Mouse (Mus musculus) neural tube, embryonic 15.5 days (tissue): ENCODE results near the gene Stub1. TPM values are rescaled to one million over a fixed set of nuclear protein-coding genes. Genes with fewer than 3 reads are reported as not detected.

Source experiments
- ATAC-seq: fragments of 200-750 bp; cut with Nextera tagmentation; 2 replicates; pipeline ENCODE4 v1.8.0; 2017; ENCODE audit warnings: mild to moderate bottlenecking, moderate TSS enrichment, moderate library complexity; ENCODE audit not compliant: low FRiP score
- H3K27ac ChIP-seq: fragments of 300-500 bp; sonication (generic); replicated peaks from 2 replicates; pipeline ENCODE4 v1.5.1; 2015; ENCODE audit warnings: mild to moderate bottlenecking, inconsistent platforms
- H3K27me3 ChIP-seq: fragments of 300-500 bp; sonication (generic); replicated peaks from 2 replicates; pipeline ENCODE4 v1.6.1; 2015; ENCODE audit warnings: inconsistent platforms
- H3K36me3 ChIP-seq: fragments of 300-500 bp; sonication (generic); 2 replicates; pipeline ENCODE4 v1.6.1; 2015; ENCODE audit warnings: inconsistent platforms
- H3K4me1 ChIP-seq: fragments of 300-500 bp; sonication (generic); 2 replicates; pipeline ENCODE4 v1.6.1; 2015; ENCODE audit warnings: inconsistent platforms
- H3K4me2 ChIP-seq: fragments of 300-500 bp; sonication (generic); 2 replicates; pipeline ENCODE4 v1.6.1; 2015; ENCODE audit warnings: inconsistent platforms, mild to moderate bottlenecking, moderate library complexity
- H3K4me3 ChIP-seq: fragments of 300-500 bp; sonication (generic); replicated peaks from 2 replicates; pipeline ENCODE4 v1.5.1; 2015; ENCODE audit warnings: mild to moderate bottlenecking, inconsistent platforms
- H3K9ac ChIP-seq: fragments of 300-500 bp; sonication (generic); replicated peaks from 2 replicates; pipeline ENCODE4 v1.6.1; 2015; ENCODE audit warnings: mild to moderate bottlenecking, inconsistent platforms
- H3K9me3 ChIP-seq: fragments of 300-500 bp; sonication (generic); replicated peaks from 2 replicates; pipeline ENCODE4 v1.6.1; 2016; ENCODE audit warnings: inconsistent platforms
- WGBS: fragments of 180-500 bp; shearing (Covaris S2); methylation state at CpG from one replicate; pipeline ENCODE4 v1.1.7; 2015; ENCODE audit warnings: mixed read lengths; 5-methylcytosine and 5-hydroxymethylcytosine counted together
- polyA plus RNA-seq: library from polyadenylated mRNA; unstranded; fragments of >200 nt; fragmentation: Nextera tagmentation; extraction: Ambion mirVana; gene quantifications from 2 replicates; pipeline ENCODE4 v1.2.1, GENCODE M21; 2015

Gene Stub1
- polyA plus RNA-seq, 1 experiment from 2014 or later, result 380 TPM

- peaks cover 6% of the 10 kb centered on the region; the same call in 1 of the 2 replicates for H3K36me3 ChIP-seq
- H3K27me3 ChIP-seq, result no peaks in the 10 kb centered on the region
- H3K4me2 ChIP-seq, result peak overlapping the region; percentile 90
- peaks cover 14% of the 10 kb centered on the region for H3K4me1 ChIP-seq
- H3K9ac ChIP-seq, result peak overlapping the region; percentile 73
- no peaks in the 10 kb centered on the region for H3K9me3 ChIP-seq
- H3K27ac ChIP-seq, result no peak overlapping the region
- peak overlapping the region; percentile 69 for H3K4me3 ChIP-seq
- no peak for ATAC-seq
- WGBS, result 7% methylated on average over 7 of the region's 7 CpGs
Observed at GRCm38 (mm10) chr17:25867509-25867835, 34.3 kb upstream of the Stub1 start.

DNA sequence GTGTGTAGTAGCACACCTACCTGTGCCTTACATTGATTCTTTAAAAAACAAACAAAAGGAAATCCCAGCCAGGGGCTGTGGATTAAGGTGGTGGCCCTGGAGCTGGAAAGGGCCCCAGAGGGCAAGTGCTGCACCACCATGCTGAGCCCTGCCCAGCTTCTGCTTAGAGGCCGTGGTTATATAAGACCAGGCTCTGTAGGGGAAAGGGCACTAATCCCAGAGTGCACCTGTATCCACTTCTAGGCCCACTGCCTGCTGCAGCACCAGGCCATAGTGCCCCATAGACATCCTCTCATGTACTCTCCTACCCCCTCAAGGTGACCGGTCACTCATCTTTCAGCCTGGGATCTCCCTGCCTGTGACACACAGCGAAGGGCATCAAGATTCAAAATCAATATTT, 33.0 kb upstream of the Stub1 start:
- Histone ChIP-seq H3K9ac (no peak overlapping the region), H3K4me1 (peaks cover 21% of the 10 kb centered on the region), H3K4me2 (no peak overlapping the region), H3K4me3 (no peak overlapping the region), H3K27me3 (no peaks in the 10 kb centered on the region), H3K27ac (no peak overlapping the region), H3K36me3 (peaks cover 6% of the 10 kb centered on the region; the same call in 1 of the 2 replicates), H3K9me3 (no peaks in the 10 kb centered on the region)
- 94% methylated on average over 3 of the region's 3 CpGs for WGBS
- ATAC-seq, result no peak

DNA sequence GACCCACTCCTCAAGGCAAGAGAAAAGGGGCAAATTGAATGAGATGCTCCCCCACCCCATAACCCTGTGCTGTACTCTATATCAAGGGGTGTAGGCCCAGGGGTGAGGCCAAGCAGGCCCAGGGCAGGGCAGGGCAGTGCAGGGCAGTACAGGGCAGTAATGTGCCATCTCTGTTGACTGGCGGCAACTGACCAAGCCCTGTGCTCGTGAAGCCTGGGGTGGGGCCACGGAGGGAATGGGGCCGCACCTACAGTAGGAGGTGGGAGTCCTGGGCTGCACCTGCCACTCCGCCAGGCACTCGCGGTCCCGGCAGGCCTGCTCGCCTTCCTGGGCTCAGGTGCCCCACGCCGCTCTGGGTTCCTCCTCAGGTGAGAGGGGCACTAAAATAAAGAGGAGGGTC, 32.1 kb upstream of the Stub1 start:
- no peak overlapping the region for H3K9ac ChIP-seq

GRCm38 (mm10) chr17:25864311-25864710, 31.1 kb upstream of the Stub1 start:
- no peak overlapping the region for H3K9ac ChIP-seq
- H3K4me1 ChIP-seq, result peaks cover 33% of the 10 kb centered on the region
- WGBS, result 91% methylated on average over 14 of the region's 14 CpGs
- H3K27ac ChIP-seq, result no peak overlapping the region
- no peaks in the 10 kb centered on the region for H3K27me3 ChIP-seq
- no peak overlapping the region for H3K4me3 ChIP-seq
- no peaks in the 10 kb centered on the region for H3K9me3 ChIP-seq
- H3K4me2 ChIP-seq, result no peak overlapping the region
- no peak for ATAC-seq
- peaks cover 6% of the 10 kb centered on the region; the same call in 1 of the 2 replicates for H3K36me3 ChIP-seq

More for the DNA sequence above, 32.1 kb upstream of the Stub1 start:
- Histone ChIP-seq H3K4me3 (no peak overlapping the region), H3K27ac (no peak overlapping the region), H3K36me3 (peaks cover 6% of the 10 kb centered on the region; the same call in 1 of the 2 replicates), H3K27me3 (no peaks in the 10 kb centered on the region), H3K4me1 (peaks cover 30% of the 10 kb centered on the region), H3K9me3 (no peaks in the 10 kb centered on the region), H3K4me2 (no peak overlapping the region)
- 90% methylated on average over 11 of the region's 11 CpGs for WGBS
- no peak for ATAC-seq

DNA sequence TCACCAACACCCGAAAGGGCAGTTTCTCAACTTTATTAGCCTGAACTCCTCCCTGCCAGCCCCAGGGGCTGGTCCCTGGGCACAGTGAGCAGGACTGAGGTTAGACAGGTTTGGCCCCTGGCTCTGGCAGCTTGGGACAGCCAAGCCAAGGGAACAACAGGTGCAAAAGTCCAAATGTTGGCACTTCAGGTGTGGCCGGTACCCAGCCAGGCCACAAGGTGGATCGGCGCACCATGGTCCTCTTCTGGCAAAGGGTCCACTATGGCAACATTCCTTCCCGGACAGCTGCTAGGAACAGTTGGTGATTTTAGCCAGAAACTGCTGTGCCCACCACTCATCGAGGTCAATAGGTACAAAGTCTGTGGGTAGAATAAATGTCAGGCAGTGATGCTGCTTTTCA, 30.5 kb upstream of the Stub1 start:
- peaks cover 28% of the 10 kb centered on the region for H3K4me1 ChIP-seq
- no peak overlapping the region for H3K4me3 ChIP-seq
- H3K27me3 ChIP-seq, result no peaks in the 10 kb centered on the region
- H3K27ac ChIP-seq, result no peak overlapping the region
- WGBS, result 93% methylated on average over 6 of the region's 6 CpGs
- H3K9ac ChIP-seq, result no peak overlapping the region
- H3K9me3 ChIP-seq, result no peaks in the 10 kb centered on the region
- no peak for ATAC-seq
- peaks cover 6% of the 10 kb centered on the region; the same call in 1 of the 2 replicates for H3K36me3 ChIP-seq
- no peak overlapping the region for H3K4me2 ChIP-seq

DNA sequence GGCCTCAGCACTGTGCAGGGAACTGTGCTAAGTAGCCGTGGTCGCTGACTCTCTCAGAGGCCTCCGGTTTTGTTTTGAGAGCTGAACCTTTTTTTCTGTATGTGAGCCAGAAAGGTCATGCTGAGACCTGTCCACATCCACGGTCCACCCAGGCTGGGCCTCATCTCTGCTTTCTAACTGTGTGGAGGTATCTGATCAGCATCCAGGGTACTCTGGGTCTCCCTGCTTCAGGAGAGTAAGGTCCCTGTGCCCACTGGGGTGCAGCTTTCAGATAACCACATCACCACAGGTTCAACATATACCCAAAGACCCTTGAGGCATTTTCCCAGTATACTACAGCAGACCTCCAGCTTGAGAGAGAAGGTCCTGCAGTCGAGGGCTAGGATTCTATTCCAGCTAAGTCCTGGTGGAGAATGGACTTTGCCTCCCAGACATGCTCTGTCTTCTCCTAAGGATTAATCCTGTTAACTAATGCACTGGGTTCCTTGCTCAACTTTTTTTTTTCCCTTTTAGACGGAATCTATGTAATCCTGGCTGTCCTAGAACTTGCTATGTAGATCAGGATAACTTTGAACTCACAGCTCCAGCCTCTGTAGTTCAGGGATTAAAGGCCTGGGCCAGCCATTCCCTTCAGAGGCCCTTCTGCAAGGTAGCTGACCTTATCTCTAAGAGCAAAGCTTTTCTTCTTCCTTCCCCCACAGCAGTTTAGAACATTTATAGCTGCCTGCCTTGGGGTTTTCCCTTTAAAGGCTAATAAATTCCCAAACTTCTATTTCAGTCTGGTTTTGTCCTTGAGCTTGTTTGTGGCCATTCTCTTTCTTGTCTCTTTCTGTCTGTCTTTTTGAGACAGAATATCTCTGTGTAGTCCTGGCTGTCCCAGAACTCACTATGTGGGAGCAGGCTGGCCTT, 28.8 kb upstream of the Stub1 start:
- Histone ChIP-seq H3K4me3 (peak overlapping the region; percentile 71), H3K36me3 (peaks cover 6% of the 10 kb centered on the region; the same call in 1 of the 2 replicates), H3K27ac (peak overlapping the region; percentile 90), H3K4me1 (peaks cover 18% of the 10 kb centered on the region), H3K4me2 (peak overlapping the region; percentile 91), H3K9ac (peak overlapping the region; percentile 92), H3K9me3 (no peaks in the 10 kb centered on the region), H3K27me3 (no peaks in the 10 kb centered on the region)
- 14% methylated on average over 6 of the region's 6 CpGs for WGBS
- peak; percentile 25 for ATAC-seq

DNA sequence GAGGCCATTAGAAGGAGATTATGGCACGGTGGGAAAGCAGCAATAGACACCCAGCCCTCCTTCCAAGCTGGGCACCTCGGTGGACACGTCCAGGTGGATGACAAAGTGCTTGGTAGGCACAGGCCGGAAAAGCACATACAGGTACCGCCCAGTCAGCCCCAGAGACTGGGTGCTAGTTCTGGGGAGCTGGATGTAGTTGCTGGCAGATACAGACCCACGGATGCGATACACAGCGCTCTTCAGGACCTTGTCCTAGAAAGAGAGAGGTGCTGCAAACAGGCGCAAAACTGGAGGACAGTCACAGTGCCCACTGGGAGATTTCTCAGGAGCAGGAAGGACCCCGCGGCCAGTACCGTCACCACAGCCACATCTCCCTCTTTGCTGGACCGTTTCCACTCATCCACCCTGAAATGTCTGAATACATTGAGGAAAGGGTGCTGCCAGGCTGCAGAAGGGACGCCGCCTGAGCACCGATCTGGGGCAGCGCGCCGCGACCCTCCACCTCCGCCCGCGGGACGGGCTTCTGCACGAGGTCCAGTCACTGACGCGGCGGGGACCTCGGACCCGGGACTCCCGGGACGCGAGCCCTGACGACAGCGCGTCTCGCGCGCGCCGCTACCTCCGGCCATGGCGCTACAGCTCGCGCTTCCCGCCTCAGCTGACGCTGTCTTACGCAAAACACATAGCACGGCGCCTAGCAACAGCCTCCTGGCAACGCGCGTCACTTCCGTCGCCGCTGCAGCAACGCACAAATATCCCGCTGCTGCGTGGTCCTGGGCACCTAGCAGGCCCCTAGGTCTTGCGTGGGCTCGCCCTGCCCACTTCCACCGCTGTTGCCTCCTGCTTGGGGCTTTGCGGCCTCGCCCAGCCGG, 27.9 kb upstream of the Stub1 start, which contains the start of gene Wdr90:
Wdr90 (minus strand) TSS at position 670 of the 872 bp plus-strand sequence.
- H3K36me3 ChIP-seq, result peaks cover 6% of the 10 kb centered on the region; the same call in 1 of the 2 replicates
- H3K9me3 ChIP-seq, result no peaks in the 10 kb centered on the region
- peak within 1 kb of the TSS; percentile 91 for H3K4me2 ChIP-seq
- peak within 1 kb of the TSS; percentile 90 for H3K27ac ChIP-seq
- no peaks in the 10 kb centered on the region for H3K27me3 ChIP-seq
- 3% methylated on average over 65 of the region's 65 CpGs for WGBS
- ATAC-seq, result peak; percentile 95
- H3K9ac ChIP-seq, result peak within 1 kb of the TSS; percentile 92
- H3K4me1 ChIP-seq, result peaks cover 18% of the 10 kb centered on the region
- peak within 1 kb of the TSS; percentile 71 for H3K4me3 ChIP-seq

- Histone ChIP-seq H3K27me3 (no peaks in the 10 kb centered on the region), H3K9me3 (no peaks in the 10 kb centered on the region), H3K36me3 (peaks cover 6% of the 10 kb centered on the region; the same call in 1 of the 2 replicates), H3K4me2 (peak overlapping the region; percentile 91), H3K27ac (no peak overlapping the region), H3K4me3 (peak overlapping the region; percentile 71), H3K9ac (peak overlapping the region; percentile 92), H3K4me1 (peaks cover 18% of the 10 kb centered on the region)
- no peak for ATAC-seq
- WGBS, result 94% methylated on average over 6 of the region's 6 CpGs
Observed at GRCm38 (mm10) chr17:25860229-25860628, 27.0 kb upstream of the Stub1 start.

GRCm38 (mm10) chr17:25844396-25844901, 11.2 kb upstream of the Stub1 start, which contains the start of gene Rhot2:
TSS of gene Rhot2 (minus strand) at chr17:25844851.
- Histone ChIP-seq H3K36me3 (peaks cover 40% of the 10 kb centered on the region), H3K27me3 (no peaks in the 10 kb centered on the region), H3K4me2 (peak within 1 kb of the TSS; percentile 80), H3K9me3 (no peaks in the 10 kb centered on the region), H3K27ac (peak within 1 kb of the TSS; percentile 79), H3K9ac (peak within 1 kb of the TSS; percentile 86), H3K4me3 (peak within 1 kb of the TSS; percentile 81), H3K4me1 (peaks cover 22% of the 10 kb centered on the region)
- under 1% methylated on average over 21 of the region's 21 CpGs for WGBS
- peak; percentile 92 for ATAC-seq

DNA sequence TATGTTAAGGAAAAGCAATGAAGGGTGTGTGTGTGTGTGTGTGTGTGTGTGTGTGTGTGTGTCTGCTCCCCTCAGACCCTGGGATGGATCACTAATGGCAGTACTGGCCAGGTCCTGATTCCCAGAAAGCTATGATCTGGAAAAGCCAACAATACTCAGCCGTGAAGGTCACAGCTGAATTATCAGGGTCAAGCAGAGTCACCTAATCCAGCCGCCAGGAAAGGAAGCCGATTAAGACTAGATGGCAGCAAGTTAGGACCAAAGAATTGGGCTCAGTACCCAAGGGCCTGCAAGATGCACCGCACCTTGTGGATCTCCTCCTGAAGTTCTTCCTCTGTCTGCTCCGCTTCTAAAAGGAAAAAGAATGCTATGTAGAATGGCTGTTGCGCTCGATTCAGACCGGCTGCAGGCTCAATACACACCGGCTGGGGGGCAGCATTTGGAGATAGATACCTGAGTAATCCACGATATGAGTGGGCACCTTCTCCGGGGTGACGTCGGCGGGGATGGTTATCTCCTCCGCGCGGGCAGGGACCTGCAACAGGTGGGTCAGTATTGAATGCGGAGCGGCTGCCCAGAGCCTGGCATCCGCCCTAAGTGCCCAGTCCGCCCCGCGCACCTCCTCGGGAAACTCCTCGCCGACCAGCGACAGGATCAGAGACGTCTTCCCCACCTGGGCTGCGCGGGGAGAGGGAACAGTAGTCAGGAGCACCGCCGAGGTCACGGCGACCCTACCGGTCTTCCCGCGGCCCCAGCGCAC, 10.6 kb upstream of the Stub1 start:
- H3K9me3 ChIP-seq, result no peaks in the 10 kb centered on the region
- peak; percentile 9; the same call in 1 of the 2 replicates for ATAC-seq
- H3K27ac ChIP-seq, result peak overlapping the region; percentile 79
- peaks cover 24% of the 10 kb centered on the region for H3K4me1 ChIP-seq
- H3K36me3 ChIP-seq, result peaks cover 42% of the 10 kb centered on the region
- H3K27me3 ChIP-seq, result no peaks in the 10 kb centered on the region
- H3K9ac ChIP-seq, result peak overlapping the region; percentile 86
- H3K4me3 ChIP-seq, result peak overlapping the region; percentile 81
- 4% methylated on average over 38 of the region's 38 CpGs for WGBS
- peak overlapping the region; percentile 80 for H3K4me2 ChIP-seq
